Mouse (Mus musculus) heart, embryonic 16.5 days (tissue): Measurements from ENCODE around the gene Otud5. TPM values are rescaled to one million over a fixed set of nuclear protein-coding genes. Genes with fewer than 3 reads are reported as not detected.
"Not testable (repeated sequence)": the region's sequence is repeated elsewhere in the genome, so short reads cannot be mapped to it uniquely, and the experiment has no call there.

Experiments used
- ATAC-seq: fragments of 200-750 bp; cut with Nextera tagmentation; replicated peaks from 2 replicates; pipeline ENCODE4 v1.8.0; 2017; ENCODE audit warnings: moderate number of reproducible peaks; ENCODE audit not compliant: insufficient read depth, low FRiP score; ENCODE audit errors: extremely low read depth
- H3K27ac ChIP-seq: fragments of 300-500 bp; sonication (generic); 2 replicates; pipeline ENCODE4 v1.5.1; 2014; ENCODE audit warnings: mild to moderate bottlenecking, low read length, control low read depth, moderate library complexity
- H3K27me3 ChIP-seq: fragments of 300-500 bp; sonication (generic); 2 replicates; pipeline ENCODE4 v1.6.1; 2014; ENCODE audit warnings: low read length, mixed read lengths; ENCODE audit not compliant: control insufficient read depth, insufficient read depth
- H3K36me3 ChIP-seq: fragments of 300-500 bp; sonication (generic); 2 replicates; pipeline ENCODE4 v1.6.1; 2014; ENCODE audit not compliant: control insufficient read depth, insufficient read depth
- H3K4me1 ChIP-seq: fragments of 300-500 bp; sonication (generic); 2 replicates; pipeline ENCODE4 v1.6.1; 2014; ENCODE audit warnings: low read length, mixed read lengths; ENCODE audit not compliant: control insufficient read depth, insufficient read depth
- H3K4me2 ChIP-seq: fragments of 300-500 bp; sonication (generic); 2 replicates; pipeline ENCODE4 v1.6.1; 2014; ENCODE audit warnings: low read depth, mild to moderate bottlenecking, control low read depth, low read length
- H3K4me3 ChIP-seq: fragments of 300-500 bp; sonication (generic); 2 replicates; pipeline ENCODE4 v1.5.1; 2014; ENCODE audit warnings: mild to moderate bottlenecking, control low read depth, low read length
- H3K9ac ChIP-seq: fragments of 300-500 bp; sonication (generic); 2 replicates; pipeline ENCODE4 v1.6.1; 2014; ENCODE audit warnings: low read length, control low read depth
- H3K9me3 ChIP-seq: fragments of 300-500 bp; sonication (generic); replicated peaks from 2 replicates; pipeline ENCODE4 v1.6.1; 2016; ENCODE audit warnings: low read length; ENCODE audit not compliant: control insufficient read depth
- WGBS: fragments of 180-500 bp; shearing (Covaris S2); extraction: QIAGEN DNeasy Blood & Tissue Kit; methylation state at CpG from one replicate; pipeline ENCODE4 v1.1.7; 2014; 5-methylcytosine and 5-hydroxymethylcytosine counted together
- polyA plus RNA-seq: library from polyadenylated mRNA; unstranded; fragments of >200 nt; fragmentation: Nextera tagmentation; extraction: Ambion mirVana; gene quantifications from 2 replicates; pipeline ENCODE4 v1.2.1, GENCODE M21; 2015

Otud5 gene
- polyA plus RNA-seq, 1 experiment from 2014 or later, result 27.1 TPM

- no peak for ATAC-seq
- H3K9me3 ChIP-seq, result no peaks in the 10 kb centered on the region
- 79% methylated on average over 5 of the region's 5 CpGs for WGBS
- H3K9ac ChIP-seq, result no peak overlapping the region
- no peak overlapping the region for H3K4me3 ChIP-seq
- H3K36me3 ChIP-seq, result peaks cover 3% of the 10 kb centered on the region
- no peaks in the 10 kb centered on the region for H3K27me3 ChIP-seq
- H3K4me1 ChIP-seq, result no peaks in the 10 kb centered on the region
- H3K27ac ChIP-seq, result no peak overlapping the region
- no peak overlapping the region for H3K4me2 ChIP-seq
Measured at GRCm38 (mm10) chrX:7904441-7904840, 63.3 kb downstream of the Otud5 start.

GRCm38 (mm10) chrX:7907735-7908134 is 66.6 kb downstream of the Otud5 start, which contains the start of gene Gm10491:
TSS of gene Gm10491 (minus strand) at chrX:7907835.
- H3K27me3 ChIP-seq, result no peaks in the 10 kb centered on the region
- peaks cover 3% of the 10 kb centered on the region for H3K36me3 ChIP-seq
- 87% methylated on average over 5 of the region's 5 CpGs for WGBS
- H3K4me3 ChIP-seq, result no peak within 1 kb of the TSS
- H3K4me2 ChIP-seq, result no peak within 1 kb of the TSS
- no peaks in the 10 kb centered on the region for H3K4me1 ChIP-seq
- ATAC-seq, result no peak
- H3K27ac ChIP-seq, result no peak within 1 kb of the TSS
- H3K9me3 ChIP-seq, result no peaks in the 10 kb centered on the region
- H3K9ac ChIP-seq, result no peak within 1 kb of the TSS

- H3K4me1 ChIP-seq, H3K9ac ChIP-seq, ATAC-seq, H3K4me3 ChIP-seq, H3K9me3 ChIP-seq, H3K36me3 ChIP-seq, H3K27me3 ChIP-seq, H3K27ac ChIP-seq, H3K4me2 ChIP-seq: not testable (repeated sequence)
- WGBS, result 90% methylated on average over 4 of the region's 4 CpGs
Measured at GRCm38 (mm10) chrX:7909242-7909641, 68.1 kb downstream of the Otud5 start, which contains the start of gene Gm10490. TSS of gene Gm10490 (plus strand) at chrX:7909542.

DNA sequence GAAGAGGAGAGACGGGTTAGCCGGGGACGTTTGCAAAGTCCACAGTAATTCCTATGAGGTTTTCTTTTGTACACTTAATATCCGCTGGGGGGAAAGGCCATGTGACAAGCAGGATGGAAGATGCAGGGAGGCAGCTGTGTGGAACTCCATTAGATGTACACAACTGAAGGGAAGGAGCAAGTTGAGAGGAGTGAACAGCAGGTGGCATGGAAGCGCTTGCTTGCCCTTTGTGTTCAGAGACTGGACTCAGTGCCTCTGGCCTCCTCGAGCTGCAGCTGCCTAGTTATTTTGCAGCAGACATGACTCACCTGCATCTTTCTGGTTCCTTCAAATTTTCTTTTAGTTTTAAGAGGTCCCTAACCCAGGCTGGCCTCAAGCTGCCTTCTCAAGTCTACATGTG is 69.3 kb downstream of the Otud5 start:
- Histone ChIP-seq H3K4me3 (no peak overlapping the region), H3K36me3 (peaks cover 3% of the 10 kb centered on the region), H3K9ac (no peak overlapping the region), H3K27ac (no peak overlapping the region), H3K4me1 (no peaks in the 10 kb centered on the region), H3K27me3 (no peaks in the 10 kb centered on the region), H3K9me3 (no peaks in the 10 kb centered on the region), H3K4me2 (no peak overlapping the region)
- 53% methylated on average over 6 of the region's 6 CpGs for WGBS
- no peak for ATAC-seq

DNA sequence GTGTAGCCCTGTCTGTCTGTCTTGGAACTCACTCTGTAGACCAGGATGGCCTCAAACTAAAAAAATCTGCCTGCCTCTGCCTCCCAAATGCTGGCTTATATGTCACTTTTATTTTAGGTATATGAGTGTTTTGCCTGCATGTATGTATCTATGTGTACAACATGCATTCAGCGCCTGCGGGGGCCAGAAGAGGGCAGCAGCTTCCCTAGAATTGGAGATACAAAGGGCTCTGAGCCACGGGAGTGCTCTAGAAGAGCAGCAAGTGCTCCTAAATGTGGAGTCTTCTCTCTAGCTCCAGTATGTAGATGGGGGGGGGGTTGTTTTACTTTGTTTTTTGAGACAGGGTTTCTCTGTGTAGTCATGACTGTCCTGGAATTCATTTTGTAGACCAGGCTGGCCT is 74.5 kb downstream of the Otud5 start:
- WGBS, result 19% methylated on average over 3 of the region's 3 CpGs
- not testable (repeated sequence) for H3K27ac ChIP-seq, ATAC-seq, H3K4me2 ChIP-seq, H3K36me3 ChIP-seq, H3K4me1 ChIP-seq, H3K9me3 ChIP-seq, H3K4me3 ChIP-seq, H3K9ac ChIP-seq
- peaks cover 19% of the 10 kb centered on the region for H3K27me3 ChIP-seq

GRCm38 (mm10) chrX:7917960-7918359 is 76.8 kb downstream of the Otud5 start:
- H3K4me2 ChIP-seq, H3K27ac ChIP-seq, H3K4me1 ChIP-seq, H3K9me3 ChIP-seq, H3K9ac ChIP-seq, ATAC-seq, H3K4me3 ChIP-seq, H3K36me3 ChIP-seq: not testable (repeated sequence)
- H3K27me3 ChIP-seq, result peaks cover 37% of the 10 kb centered on the region
- WGBS, result 64% methylated on average over 6 of the region's 6 CpGs

DNA sequence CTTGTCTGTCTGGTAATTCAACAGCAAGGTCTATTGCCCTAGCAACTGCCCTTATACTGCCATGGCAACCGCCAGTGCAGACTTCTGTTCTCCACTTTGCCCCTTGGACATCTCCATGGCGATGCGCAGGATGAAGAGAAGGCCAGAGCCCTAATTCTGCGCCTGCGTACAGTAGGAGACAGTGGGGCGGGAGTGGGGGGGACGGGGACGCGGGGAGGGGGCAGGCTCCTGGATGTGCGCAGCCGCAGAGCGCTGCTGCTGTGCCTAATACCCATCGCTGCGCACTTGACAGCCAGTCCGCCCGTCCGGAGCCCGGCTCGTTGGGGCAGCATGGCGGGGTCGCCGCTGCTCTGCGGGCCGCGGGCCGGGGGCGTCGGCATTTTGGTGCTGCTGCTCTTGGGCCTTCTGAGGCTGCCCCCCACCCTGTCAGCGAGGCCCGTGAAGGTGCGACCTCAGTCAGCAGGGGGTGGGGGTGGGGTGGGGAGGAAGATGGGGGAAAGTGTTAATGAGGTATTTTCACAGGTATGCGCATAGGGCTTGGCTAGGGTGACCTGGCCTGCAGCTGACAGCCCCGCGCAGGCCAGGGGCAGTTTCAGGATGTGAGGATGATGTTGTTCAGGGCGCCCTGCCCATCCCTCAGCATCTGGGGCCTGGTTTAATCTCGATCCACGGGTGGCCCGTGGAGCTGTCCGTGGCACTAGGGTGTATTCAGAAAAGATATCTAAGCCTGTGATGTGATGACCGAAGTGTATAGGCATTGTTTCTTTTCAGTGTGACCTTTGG is 78.6 kb downstream of the Otud5 start, which contains the start of gene Pcsk1n:
Pcsk1n (plus strand) TSS at position 222 of the 783 bp plus-strand sequence.
- H3K36me3 ChIP-seq, result no peaks in the 10 kb centered on the region
- 13% methylated on average over 36 of the region's 40 CpGs for WGBS
- no peak within 1 kb of the TSS for H3K9ac ChIP-seq
- H3K27me3 ChIP-seq, result peaks cover 54% of the 10 kb centered on the region
- H3K4me2 ChIP-seq, result peak within 1 kb of the TSS; percentile 18; the same call in 1 of the 2 replicates
- no peak for ATAC-seq
- 0 out of 2 replicates have a peak within 1 kb of the TSS, but pooled peaks have one; percentile 12 for H3K4me3 ChIP-seq
- H3K4me1 ChIP-seq, result peaks cover 2% of the 10 kb centered on the region; the same call in 1 of the 2 replicates
- H3K9me3 ChIP-seq, result no peaks in the 10 kb centered on the region; the same call in 1 of the 2 replicates
- H3K27ac ChIP-seq, result no peak within 1 kb of the TSS

- Histone ChIP-seq H3K9ac (no peak overlapping the region), H3K4me3 (peak overlapping the region; percentile 34), H3K27me3 (peaks cover 71% of the 10 kb centered on the region), H3K27ac (no peak overlapping the region), H3K4me1 (peaks cover 2% of the 10 kb centered on the region; the same call in 1 of the 2 replicates), H3K4me2 (peak overlapping the region; percentile 58), H3K9me3 (no peaks in the 10 kb centered on the region; the same call in 1 of the 2 replicates), H3K36me3 (no peaks in the 10 kb centered on the region)
- ATAC-seq, result no peak
- WGBS, result 7% methylated on average over 37 of the region's 48 CpGs
Measured at GRCm38 (mm10) chrX:7922032-7922431, 80.9 kb downstream of the Otud5 start.
